Mouse (Mus musculus) lung, adult 18-20 months (tissue): Measurements from ENCODE around the gene Scaf8.
A peak's percentile ranks its signal among the peaks of the same experiment; 100 is the strongest.

Source experiments
- DNase-seq, 2 experiments: peaks; one replicate each; pipeline ENCODE4 v3.0.0; 2022; ENCODE audit warnings: mixed read lengths in 2 of 2

The Scaf8 gene

DNA sequence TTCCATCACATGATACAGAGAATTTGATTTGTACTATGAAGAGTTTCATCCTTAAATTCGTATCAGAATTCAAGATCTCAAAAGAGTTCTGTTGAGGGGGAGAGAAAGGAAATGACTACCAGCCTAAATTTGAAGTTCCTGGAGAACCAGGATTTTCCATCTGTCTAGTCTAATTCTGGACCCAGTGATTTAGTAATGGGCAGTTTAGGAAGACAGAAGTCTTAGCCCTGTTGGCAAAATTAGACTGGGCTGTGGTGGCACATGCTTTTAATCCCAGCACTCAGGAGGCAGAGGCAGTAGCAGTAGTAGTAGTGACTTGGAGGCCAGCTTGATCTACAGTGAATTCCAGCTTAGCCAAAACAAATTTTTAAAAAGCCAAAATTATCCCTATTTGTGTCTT lies 93.7 kb downstream of the Scaf8 start:
- DNase-seq = no peak

DNA sequence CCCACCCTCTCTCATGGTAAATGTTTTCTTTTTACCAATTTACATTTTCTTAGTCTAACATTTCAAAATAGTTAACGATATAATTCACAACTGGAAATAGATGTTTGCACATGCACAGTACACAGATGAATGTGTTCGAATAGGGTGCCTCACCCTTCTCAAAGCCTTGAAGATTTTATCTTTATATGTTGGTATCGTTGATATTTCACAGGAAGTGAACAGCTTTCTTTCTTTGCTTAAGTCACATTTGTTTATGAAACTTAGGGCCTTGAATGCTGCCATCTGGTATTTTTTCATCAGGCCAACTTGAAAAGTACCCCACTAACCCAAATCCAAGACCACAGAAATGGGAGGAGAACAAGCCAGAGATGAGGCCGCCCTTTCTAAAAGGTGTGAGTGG lies 94.8 kb downstream of the Scaf8 start:
- no peak for DNase-seq

DNA sequence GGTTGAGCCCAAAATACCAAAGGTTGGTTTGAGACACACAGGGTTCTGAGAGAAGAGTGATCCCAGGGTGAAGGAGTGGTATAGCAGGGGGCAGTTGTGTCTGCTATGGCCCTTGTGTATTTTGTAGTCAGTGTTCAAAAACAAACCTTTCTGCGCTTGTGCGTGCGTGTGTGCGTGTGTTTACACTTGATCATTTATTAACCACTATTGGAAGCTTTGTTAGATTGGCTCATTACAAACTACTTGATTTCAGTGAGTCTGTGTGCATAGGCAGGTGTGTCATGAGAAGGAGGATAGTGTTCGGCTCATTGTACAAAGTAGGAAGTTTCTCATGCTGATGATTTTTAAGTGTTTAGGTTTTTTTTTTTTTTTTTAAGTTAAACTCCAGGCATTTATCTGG lies 95.4 kb downstream of the Scaf8 start:
- no peak for DNase-seq

DNA sequence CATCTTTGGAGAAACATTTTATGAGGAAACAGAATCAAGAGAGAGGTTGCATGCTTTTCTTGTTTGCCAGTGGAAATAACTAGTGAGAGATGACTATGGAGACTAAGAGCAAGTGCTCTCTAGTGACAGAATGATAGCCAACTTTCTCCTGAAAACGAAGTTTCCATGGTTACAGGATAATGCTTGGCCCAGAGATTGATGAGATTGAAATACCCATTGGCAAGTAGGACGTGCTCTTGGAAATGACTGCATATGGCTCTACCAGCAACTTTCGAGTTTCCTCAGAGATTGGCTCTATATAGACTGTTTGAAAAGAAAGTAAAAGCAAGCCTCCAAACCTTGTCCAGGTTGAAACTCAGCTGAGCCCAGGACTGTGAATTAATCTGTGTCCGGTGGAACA lies 97.3 kb downstream of the Scaf8 start:
- DNase-seq = no peak

DNA sequence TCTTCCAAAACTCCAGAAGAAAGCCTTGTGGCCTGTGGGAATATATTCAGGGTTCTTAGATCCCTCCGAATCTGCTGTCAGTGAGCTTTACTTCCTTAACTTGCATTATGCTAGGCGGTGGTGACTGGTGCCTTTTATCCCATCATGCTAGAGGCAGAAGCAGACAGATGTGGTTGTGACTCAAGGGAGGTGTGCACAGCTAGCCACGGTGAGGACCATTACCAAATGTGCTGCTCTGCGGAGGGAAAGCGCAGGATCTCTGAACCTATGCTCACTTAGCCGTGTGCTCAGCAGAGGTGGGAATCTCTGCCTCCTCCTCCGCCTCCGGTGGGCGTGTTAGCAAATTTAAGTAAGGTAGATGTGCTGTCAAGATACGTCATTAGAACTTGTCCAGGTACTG lies 98.1 kb downstream of the Scaf8 start:
- DNase-seq = no peak

DNA sequence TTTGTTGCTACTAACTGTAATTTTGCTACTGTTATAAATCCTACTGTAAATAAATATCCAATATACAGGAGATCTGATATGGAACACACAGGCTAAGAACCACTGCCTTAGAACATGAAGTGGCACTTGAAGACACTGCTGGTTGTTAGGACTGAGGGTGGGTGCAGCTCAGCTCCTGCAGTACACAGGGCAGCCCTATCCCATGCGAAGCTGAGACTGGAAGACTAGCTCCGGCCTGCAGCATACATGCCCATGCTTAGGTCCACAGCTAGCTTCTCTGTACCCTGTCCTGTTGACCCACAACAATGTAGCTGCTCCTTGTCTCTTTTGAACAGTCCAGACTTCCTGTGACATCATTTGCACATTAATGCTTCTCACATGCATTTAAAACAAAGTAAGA lies 100.1 kb downstream of the Scaf8 start:
- no peak for DNase-seq

DNA sequence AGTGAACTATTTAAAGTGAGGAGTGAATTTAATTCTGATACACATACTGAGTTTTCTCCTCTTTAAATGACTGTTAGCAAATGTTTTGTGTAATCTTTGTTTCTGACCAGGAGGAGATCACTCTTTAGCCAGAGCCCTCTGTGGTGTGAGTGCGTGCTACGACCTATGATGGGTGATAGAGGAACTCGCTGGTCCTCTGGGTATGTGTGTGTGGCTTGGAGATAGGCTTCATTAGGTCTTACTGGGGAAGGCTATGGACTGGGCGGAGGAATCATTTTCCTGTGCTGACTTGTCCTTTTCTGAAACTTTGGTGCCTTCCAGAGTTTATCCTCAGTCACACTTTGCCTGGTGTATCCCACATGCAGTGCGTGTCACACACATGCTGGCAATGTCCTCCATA lies 102.3 kb downstream of the Scaf8 start:
- no peak for DNase-seq

DNA sequence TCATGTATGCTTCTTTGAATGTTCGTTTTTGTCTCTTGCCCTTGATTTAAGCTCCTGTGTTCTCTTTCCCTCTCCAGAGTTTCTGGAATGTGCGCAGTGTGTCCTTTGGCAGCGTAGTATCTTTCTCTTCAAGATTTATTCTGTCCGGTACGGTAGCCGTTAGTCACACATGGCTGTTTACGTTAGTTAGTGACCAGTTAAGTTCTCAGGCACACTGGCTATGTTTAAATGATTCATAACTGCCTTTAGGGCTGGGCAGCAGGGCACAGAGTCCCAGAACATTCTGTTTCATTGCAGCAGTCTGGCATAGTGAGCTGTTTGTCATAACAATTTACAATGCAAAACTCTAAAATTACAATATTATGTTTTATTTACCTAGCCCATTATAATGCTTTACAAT lies 103.6 kb downstream of the Scaf8 start:
- peak; percentile 12 to 69 for DNase-seq

DNA sequence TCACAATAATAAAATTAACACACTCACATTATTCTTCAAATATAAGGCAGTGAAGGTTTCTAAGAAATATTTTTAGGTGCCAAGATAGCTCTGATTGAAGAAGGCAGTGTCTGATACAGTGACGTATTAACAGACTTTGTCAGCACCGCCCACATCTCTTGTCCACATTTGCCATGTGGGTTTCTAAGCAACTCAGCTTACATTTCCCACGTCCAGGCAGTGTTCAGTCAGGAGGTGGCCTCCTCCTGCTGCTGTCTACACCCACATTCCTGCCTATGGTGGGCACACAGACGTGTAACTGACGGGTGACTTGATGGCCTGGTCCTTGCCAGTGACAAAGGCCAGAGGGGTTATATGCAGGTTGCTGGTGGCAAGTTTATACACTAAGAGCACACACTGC lies 104.1 kb downstream of the Scaf8 start:
- DNase-seq = peak; percentile 32 to 56

DNA sequence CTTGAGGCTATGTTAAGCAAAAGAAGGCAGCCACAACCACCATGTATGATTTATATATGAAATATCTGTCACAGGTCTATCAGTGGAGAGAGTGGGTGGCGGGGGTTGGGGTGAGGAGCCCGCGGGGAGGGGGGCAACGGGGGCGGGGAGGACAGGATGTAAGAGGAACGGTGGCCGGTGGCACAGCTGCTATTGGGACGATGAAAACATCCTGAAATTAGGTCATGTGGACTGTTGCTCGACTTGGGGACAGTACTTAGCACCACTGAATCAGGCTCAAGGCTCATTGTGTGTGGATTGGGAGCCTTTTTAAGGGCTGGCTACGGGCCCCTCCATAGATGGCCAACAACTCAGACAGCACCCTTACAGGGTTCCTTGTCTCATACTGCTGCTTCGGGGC lies 105.4 kb downstream of the Scaf8 start:
- no peak for DNase-seq

DNA sequence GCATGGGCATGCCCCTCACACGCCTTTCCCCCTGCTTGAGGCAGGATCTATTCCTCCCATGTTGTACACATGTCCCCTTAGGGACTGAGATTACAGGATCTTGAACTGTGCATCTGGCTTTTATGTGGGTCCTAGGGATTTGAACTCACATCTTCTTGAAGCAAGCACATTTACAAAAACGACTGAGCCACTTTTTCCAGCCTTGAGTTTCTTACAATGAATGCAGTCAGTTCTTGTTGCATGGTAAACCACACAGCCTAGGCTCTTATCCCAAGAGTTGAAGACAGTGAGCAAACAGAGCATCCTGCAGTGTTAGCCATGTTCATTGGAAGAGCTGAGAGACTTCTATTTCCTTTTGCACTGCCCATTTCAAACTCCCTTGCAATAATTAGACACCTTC lies 108.3 kb downstream of the Scaf8 start:
- DNase-seq = no peak

DNA sequence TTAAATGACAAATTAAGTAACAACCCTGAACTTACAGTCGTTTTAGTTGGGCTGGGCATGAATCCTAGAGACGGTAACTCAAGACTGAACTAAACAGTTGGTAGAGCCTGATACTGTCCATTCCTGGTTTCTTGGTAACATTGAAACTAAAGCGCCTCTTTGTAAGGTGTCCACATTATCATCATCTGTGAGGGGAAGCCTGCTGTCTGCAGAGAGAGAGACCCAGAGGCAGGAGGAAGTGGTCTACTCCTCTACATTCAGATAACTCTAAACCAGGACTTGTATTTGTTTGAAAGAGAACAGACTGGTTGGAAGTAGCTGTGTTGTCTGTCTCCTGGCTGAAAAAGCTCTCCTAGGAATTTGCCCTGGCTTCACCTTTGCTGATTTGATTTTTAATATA lies 108.9 kb downstream of the Scaf8 start:
- no peak for DNase-seq

DNA sequence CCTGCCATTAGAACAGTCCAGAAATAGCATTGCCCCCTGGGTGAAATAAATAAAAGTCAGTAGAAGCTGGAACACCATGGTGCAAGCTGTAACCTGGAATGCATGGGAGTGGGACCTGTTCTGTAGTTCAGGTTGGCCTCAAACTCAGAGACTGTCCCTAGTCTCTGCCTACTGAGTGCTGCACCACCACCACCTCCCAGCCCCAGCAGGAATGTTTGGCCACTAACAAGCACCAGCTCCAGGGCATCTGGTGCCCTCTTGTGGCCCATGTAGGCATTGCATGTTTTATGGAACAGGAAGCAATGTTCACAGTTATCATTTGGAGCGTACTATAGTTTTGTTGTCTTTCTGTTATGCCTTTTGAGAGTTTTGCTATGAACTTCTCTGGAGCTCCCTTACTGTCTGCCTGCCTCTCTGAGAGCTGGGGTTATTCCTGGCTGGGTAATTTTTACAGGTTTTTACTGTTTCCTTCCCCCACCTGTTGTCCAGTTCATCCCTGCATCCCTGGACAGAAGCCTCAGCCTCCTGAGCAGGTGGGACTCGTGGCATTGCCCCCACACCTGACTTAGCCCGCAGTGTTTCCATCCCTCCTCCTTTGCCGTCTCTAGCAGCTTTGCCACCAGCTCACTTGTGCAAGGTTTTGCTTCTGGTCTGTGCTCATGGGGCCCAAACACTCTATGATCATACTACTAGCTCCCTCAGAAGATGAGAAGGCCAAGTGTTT lies 109.8 kb downstream of the Scaf8 start:
- peak; percentile 81 to 87 for DNase-seq

DNA sequence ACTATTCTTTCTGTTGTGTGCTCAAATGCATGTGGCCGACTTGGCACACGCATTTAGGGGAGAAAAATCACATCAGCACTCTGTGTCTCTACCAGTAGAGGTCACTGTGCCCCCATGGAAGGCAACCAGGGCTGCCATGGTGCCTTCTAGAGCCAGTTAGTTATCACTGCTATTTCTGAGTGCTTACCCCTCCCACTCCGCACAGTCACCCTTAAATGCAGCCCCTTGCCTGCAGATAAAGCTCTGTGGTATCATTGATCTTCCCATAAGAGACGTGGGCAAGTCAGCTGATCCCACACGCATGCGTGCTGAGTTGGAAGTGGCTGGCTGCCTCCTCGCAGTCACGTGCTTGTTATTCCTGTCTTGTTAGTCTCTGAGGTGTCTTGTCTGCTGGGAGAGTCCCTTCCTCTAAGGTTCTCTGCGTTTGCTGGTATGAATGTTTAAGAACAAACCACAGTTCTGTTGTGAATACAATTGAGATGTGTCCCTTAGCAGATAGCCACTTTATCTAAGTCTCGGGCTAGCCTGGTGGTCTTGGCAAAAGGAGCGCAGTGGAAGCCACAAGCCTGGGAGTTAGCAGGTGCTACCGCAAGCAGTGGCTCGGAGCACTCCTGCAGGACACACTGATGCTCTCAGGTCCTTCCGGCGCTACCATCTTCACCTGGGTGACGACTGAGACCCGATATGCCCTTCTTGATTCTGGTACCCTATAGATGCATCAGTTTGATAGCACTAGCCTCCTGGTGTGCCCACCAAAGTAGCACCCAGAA lies 115.6 kb downstream of the Scaf8 start:
- peak; percentile 12 to 18 for DNase-seq

DNA sequence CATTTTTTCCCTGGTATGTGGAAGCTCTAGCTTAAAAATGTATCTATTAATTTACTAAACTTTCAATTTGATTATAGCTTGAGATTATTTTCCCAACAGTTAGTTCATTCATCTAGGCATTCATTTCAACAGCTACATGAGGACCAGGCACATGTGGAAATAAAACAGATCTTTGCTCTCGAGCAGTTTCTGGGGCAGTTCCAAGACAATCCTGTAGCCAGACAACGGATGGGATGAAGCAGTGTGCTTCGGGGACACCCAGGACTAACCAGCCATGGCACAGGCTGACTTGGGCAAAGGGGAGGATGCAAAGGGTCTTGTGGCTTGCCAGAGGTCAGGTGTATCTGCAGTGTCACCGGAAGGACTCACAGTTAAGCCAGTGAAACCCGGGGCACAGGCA lies 117.9 kb downstream of the Scaf8 start:
- DNase-seq = no peak

DNA sequence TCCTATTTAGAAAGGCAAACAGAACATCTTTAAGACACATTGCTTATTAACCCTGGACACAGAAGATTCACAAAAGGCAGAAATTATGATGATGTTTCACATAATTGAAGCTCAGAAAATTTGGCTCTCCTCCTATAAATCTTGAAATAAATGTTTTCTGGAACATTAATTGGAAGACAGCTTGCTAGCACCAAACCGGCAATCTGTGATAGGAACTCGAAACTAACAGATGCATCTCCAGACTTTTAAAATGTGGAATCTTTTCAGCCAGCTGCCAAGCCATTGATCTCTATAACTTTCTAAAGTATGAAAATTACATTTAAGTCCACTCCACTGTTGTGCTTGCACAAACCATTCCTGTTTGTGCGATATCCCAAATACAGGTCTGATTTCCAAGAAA lies 128.9 kb downstream of the Scaf8 start:
- no peak for DNase-seq

DNA sequence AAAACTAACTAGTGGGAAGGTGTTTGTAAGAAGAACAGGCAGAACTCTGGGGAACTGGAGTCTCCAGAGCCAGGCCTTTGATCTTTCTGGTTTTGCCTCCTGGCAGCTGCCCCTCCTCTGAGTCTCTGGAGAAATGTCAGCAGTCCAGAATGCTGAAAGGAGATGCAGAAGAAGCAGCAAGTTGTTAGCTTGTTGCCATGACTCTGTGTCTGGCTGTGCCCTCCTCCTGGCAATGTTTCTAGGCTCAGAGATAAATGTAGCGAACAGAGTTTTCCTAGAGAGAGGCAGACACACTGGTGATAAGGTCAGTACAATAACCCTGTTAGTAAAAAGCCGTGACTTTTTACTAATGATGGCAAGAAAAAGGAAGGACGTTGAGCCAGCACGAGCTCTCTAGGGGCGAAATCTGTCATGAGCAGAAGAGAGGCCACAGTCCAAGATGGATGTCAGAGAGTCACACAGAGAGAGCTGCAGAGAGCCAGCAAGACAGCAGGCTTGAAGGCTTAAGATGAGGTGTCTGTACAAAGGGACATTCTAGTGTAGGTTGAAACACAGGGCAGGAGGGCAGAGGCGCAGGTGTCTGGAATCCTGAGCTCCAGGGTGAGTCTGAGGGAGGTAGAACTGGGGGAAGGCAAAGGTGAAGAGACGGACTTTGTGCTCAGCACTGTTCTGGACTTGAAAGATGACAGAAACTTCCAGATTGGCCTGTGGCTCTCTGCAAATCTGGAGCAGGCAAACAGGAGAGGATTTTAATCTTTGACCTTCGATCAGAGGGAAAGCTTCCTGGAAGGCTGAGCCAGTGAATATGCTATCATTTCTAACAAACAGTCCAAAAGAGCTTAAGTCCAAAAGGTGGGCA lies 130.3 kb downstream of the Scaf8 start:
- no peak for DNase-seq

DNA sequence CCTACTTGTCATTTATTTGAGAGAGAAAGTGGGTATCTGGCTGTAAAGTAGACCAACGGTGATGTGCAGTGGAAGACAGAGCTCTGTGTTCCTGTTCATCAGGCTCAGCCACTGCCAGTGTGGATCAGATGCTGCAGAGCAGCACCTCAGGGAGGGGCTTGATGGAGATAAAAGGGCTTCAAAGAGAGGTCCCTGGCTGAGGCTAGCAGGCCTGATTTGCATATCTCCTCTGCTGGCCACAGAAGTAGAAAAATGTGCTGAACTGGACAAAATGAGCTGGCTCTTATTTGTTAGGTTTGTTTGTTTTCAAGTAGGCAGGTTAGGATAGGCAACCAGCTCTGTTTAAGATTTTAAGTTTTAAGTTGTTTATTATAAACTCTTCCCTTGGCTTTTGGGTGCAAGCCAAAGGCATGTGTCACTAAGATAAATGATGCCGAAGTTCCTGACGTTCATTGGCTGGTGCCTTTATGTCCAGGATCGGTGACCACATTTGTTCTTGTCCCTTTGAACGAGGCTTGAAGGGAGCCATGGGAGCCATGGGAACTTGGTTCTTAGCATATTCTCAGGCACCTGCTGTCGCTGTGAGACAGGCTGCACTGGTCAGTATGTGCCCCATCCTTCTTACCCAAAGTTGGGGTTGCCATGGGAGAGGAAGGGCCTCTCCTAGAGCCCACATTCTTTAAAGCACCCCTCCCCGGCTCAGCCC lies 132.0 kb downstream of the Scaf8 start:
- no peak for DNase-seq
